Mouse (Mus musculus): ENCODE data around the gene Ubqln3. TPM values are rescaled to one million over a fixed set of nuclear protein-coding genes. Genes with fewer than 3 reads are reported as not detected.

Ubqln3 gene
- total and polyA plus RNA-seq, 3 experiments: not detected

- Histone ChIP-seq H3K4me3 (ENCODE audit: control insufficient read depth in 1 of 2, insufficient read depth in 1 of 2, low read depth in 2 of 2, low read length in 2 of 2) (no peak within 1 kb of the TSS), H3K9ac (ENCODE audit: control insufficient read depth, low read depth, low read length, poor library complexity, severe bottlenecking) (no peak within 1 kb of the TSS), H3K27ac (ENCODE audit: control insufficient read depth, low read depth, low read length) (no peak within 1 kb of the TSS), H3K36me3 (ENCODE audit: control insufficient read depth in 1 of 2, insufficient read depth in 2 of 2, low read length in 2 of 2) (no peaks in the 10 kb centered on the region), H3K4me1 (ENCODE audit: control insufficient read depth in 1 of 2, insufficient read depth in 2 of 2, low read length in 2 of 2) (no peaks in the 10 kb centered on the region), H3K9me3 (replicated peaks; ENCODE audit: insufficient read depth, low read length) (no peaks in the 10 kb centered on the region), H3K27me3 (ENCODE audit: control insufficient read depth in 1 of 2, insufficient read depth in 2 of 2, low read length in 2 of 2) (no peaks in the 10 kb centered on the region), H3K79me2 (ENCODE audit: control insufficient read depth, insufficient read depth, low read length, poor library complexity) (no peaks in the 10 kb centered on the region)
- no peak for TF ChIP-seq JUND (IDR thresholded peaks at IDR 0.05; ENCODE audit: low read depth, low read length)
- no peak for TF ChIP-seq ZC3H11A (IDR thresholded peaks at IDR 0.05; ENCODE audit: low read depth, low read length)
- TF ChIP-seq POLR2AphosphoS5 (IDR thresholded peaks at IDR 0.05; ENCODE audit: borderline replicate concordance, low read depth, low read length): no peak
- no peak for TF ChIP-seq GATA1 (IDR thresholded peaks at IDR 0.05; ENCODE audit: low read depth, low read length)
- no peak for TF ChIP-seq EP300 (IDR thresholded peaks at IDR 0.05; ENCODE audit: low read depth in 1 of 2, low read length in 2 of 2)
- no peak for TF ChIP-seq SIN3A (IDR thresholded peaks at IDR 0.05; ENCODE audit: low read length)
- TF ChIP-seq E2F4 (IDR thresholded peaks at IDR 0.05; ENCODE audit: borderline replicate concordance, low read depth, low read length): no peak
- no peak for TF ChIP-seq GABPA (IDR thresholded peaks at IDR 0.05; ENCODE audit: low read depth, low read length)
- no peak for TF ChIP-seq RAD21 (IDR thresholded peaks at IDR 0.05; ENCODE audit: low read depth, low read length)
- TF ChIP-seq RCOR1 (IDR thresholded peaks at IDR 0.05; ENCODE audit: low read depth, low read length): no peak
- TF ChIP-seq POLR2AphosphoS2 (IDR thresholded peaks at IDR 0.05; ENCODE audit: low read length): no peak
- no peak for TF ChIP-seq HCFC1 (IDR thresholded peaks at IDR 0.05; ENCODE audit: low read depth, low read length)
- no peak for TF ChIP-seq ELF1 (IDR thresholded peaks at IDR 0.05; ENCODE audit: low read depth, low read length)
- no peak for TF ChIP-seq ETS1 (IDR thresholded peaks at IDR 0.05; ENCODE audit: low read depth, low read length)
- no peak for TF ChIP-seq MAZ (IDR thresholded peaks at IDR 0.05; ENCODE audit: low read depth, low read length)
- no peak for TF ChIP-seq CTCF (IDR thresholded peaks at IDR 0.05 in 2 of 3, conservative IDR thresholded peaks at IDR 0.05 in 1 of 3; ENCODE audit: control insufficient read depth in 1 of 3, insufficient read depth in 1 of 3, low read depth in 2 of 3, low read length in 3 of 3, poor library complexity in 1 of 3, severe bottlenecking in 1 of 3)
- DNase-seq (ENCODE audit: low read depth, low spot score): no peak
Measured at GRCm38 (mm10) chr7:104183292-104183691, 40.2 kb upstream of the Ubqln3 start, which contains the start of gene Olfr648. Gene Olfr648, minus strand, starts transcription at chr7:104183392.

GRCm38 (mm10) chr7:104179074-104179473 lies 36.0 kb upstream of the Ubqln3 start:
- no peak overlapping the region for H3K4me3 ChIP-seq (ENCODE audit: control insufficient read depth in 1 of 2, insufficient read depth in 1 of 2, low read depth in 2 of 2, low read length in 2 of 2)
- H3K27ac ChIP-seq (ENCODE audit: control insufficient read depth, low read depth, low read length): no peak overlapping the region
- no peaks in the 10 kb centered on the region for H3K9me3 ChIP-seq (replicated peaks; ENCODE audit: insufficient read depth, low read length)
- H3K9ac ChIP-seq (ENCODE audit: control insufficient read depth, low read depth, low read length, poor library complexity, severe bottlenecking): no peak overlapping the region
- no peak for TF ChIP-seq GABPA (IDR thresholded peaks at IDR 0.05; ENCODE audit: low read depth, low read length)
- no peak for TF ChIP-seq CHD1 (IDR thresholded peaks at IDR 0.05; ENCODE audit: low read depth, low read length)
- TF ChIP-seq ETS1 (IDR thresholded peaks at IDR 0.05; ENCODE audit: low read depth, low read length): no peak
- no peak for TF ChIP-seq TAL1 (IDR thresholded peaks at IDR 0.05; ENCODE audit: low read length)
- TF ChIP-seq ZKSCAN1 (IDR thresholded peaks at IDR 0.05; ENCODE audit: low read depth, low read length): no peak
- no peaks in the 10 kb centered on the region for H3K36me3 ChIP-seq (ENCODE audit: control insufficient read depth in 1 of 2, insufficient read depth in 2 of 2, low read length in 2 of 2)
- no peaks in the 10 kb centered on the region; a peak in 1 of 4 replicates for H3K27me3 ChIP-seq (ENCODE audit: control insufficient read depth in 1 of 2, insufficient read depth in 2 of 2, low read length in 2 of 2)
- H3K4me1 ChIP-seq (ENCODE audit: control insufficient read depth in 1 of 2, insufficient read depth in 2 of 2, low read length in 2 of 2): no peaks in the 10 kb centered on the region
- no peaks in the 10 kb centered on the region for H3K79me2 ChIP-seq (ENCODE audit: control insufficient read depth, insufficient read depth, low read length, poor library complexity)
- no peak for DNase-seq (ENCODE audit: low read depth, low spot score)
